Mouse (Mus musculus) common myeloid progenitor, adult 5-6 weeks (primary cell): ENCODE results near the gene Snx15. TPM values are rescaled to one million over a fixed set of nuclear protein-coding genes. Genes with fewer than 3 reads are reported as not detected.
"Not testable (repeated sequence)": the region's sequence is repeated elsewhere in the genome, so short reads cannot be mapped to it uniquely, and the experiment has no call there.

ENCODE experiments used
- ATAC-seq: replicated peaks from 2 replicates; pipeline ENCODE4 v1.8.0; 2016; ENCODE audit warnings: low read depth, mild to moderate bottlenecking, moderate TSS enrichment, inconsistent platforms; ENCODE audit not compliant: poor library complexity, severe bottlenecking
- total RNA-seq: library from RNA; stranded (forward); fragments of 200-1000, 187-1606 nt; gene quantifications from 2 replicates; pipeline ENCODE4 v1.2.3, GENCODE M21; 2017

Gene Snx15
- 11.3 and 17.0 TPM in 2 replicates for total RNA-seq

GRCm38 (mm10) chr19:6127760-6128341, at the start of gene Snx15:
TSS of gene Snx15 (minus strand) at chr19:6128304.
- peak; percentile 96 for ATAC-seq

GRCm38 (mm10) chr19:6174771-6175170, 46.7 kb upstream of the Snx15 start:
- ATAC-seq, result no peak

- no peak for ATAC-seq
These were observed 43.1 kb upstream of the Snx15 start for GRCm38 (mm10) chr19:6171215-6171614.

GRCm38 (mm10) chr19:6166750-6167149, 38.6 kb upstream of the Snx15 start:
- ATAC-seq, result no peak

- peak; percentile 39; the same call in 1 of the 2 replicates for ATAC-seq
These were observed 35.9 kb upstream of the Snx15 start for GRCm38 (mm10) chr19:6163872-6164547.

- peak; percentile 79 for ATAC-seq
These were observed 29.1 kb upstream of the Snx15 start for GRCm38 (mm10) chr19:6157220-6157619.

- no peak for ATAC-seq
These were observed 28.3 kb upstream of the Snx15 start for GRCm38 (mm10) chr19:6156372-6156771.

DNA sequence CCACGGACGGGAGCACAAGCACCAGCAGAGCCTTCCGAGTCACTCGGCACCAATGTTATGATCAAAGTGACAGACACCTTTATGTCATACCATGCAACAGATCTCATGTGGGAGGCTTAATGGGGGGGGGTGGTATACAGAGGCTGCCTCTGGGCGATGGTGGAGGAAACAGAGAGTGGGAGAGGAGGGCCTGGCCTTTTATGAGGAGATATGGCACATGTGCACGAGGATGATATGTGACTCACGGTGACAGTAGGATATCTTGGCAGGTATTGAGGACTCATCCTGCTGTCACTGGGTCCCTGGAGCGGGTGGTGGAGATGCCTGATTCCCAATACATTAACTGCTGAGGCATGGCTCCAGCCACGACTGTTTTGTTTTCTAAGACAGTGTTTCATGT, 27.1 kb upstream of the Snx15 start:
- no peak for ATAC-seq

- no peak for ATAC-seq
These were observed 16.7 kb upstream of the Snx15 start for GRCm38 (mm10) chr19:6144842-6145241.

DNA sequence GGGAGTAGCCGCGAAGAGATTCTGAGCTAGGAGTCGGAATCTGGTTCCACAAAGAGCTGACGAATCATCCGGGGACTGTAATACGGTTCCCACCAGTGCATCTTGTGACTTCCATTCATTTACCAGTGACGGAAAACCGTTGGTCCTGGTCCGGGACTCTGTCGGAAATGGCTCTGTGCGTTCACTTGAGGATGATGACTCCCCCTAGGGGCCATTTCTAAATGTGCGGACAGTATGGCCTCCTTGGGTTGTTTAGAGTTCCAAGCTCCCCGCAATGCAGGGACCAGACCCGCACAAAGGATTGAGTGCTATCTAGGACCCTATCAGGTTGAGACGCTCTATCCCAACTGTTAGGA, 13.3 kb upstream of the Snx15 start, which contains the start of gene Arl2:
Arl2 (minus strand) TSS at position 155 of the 356 bp plus-strand sequence.
- peak; percentile 85 for ATAC-seq

- ATAC-seq, result peak; percentile 81
These were observed 12.7 kb upstream of the Snx15 start, which contains the start of gene Batf2 for GRCm38 (mm10) chr19:6140678-6141393. TSS of gene Batf2 (plus strand) at chr19:6140983.

DNA sequence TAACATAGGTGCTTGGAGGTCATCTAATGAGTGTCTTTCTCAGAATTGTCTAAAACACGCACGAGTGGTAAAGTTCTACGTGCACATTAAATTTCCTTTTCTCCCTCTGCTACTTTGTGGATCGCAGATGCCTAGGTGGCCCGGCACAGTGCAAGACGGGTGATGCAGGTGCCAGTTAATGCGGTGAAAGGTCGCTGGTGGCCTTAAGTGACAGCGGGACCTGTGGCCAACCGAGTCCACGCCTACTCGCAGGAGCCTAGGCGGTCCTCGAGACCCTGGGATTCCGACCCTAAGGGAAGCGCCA, 12.2 kb upstream of the Snx15 start:
- peak; percentile 32; the same call in 1 of the 2 replicates for ATAC-seq

- no peak for ATAC-seq
These were observed 11.6 kb upstream of the Snx15 start for GRCm38 (mm10) chr19:6139701-6140100.

- no peak for ATAC-seq
These were observed 8.3 kb upstream of the Snx15 start for GRCm38 (mm10) chr19:6136397-6136796.

DNA sequence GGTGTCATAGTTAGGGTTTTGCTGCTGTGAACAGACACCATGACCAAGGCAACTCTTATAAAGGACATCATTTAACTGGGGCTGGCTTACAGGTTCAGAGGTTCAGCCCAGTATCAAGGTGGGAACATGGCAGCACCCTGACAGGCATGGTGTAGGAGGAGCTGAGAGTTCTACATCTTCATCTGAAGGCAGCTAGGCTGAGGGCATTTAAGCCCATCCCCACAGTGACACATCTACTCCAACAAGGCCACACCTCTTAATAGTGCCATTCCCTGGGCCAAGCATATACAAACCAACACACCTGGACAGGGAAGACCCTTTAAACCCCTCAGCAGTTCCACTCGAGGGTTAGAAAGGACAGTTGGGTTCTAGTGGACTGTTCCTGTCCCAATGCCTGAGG, 5.1 kb upstream of the Snx15 start:
- not testable (repeated sequence) for ATAC-seq

GRCm38 (mm10) chr19:6132171-6132827, 4.2 kb upstream of the Snx15 start:
- ATAC-seq, result no peak

GRCm38 (mm10) chr19:6130414-6131128, 2.5 kb upstream of the Snx15 start:
- not testable (repeated sequence) for ATAC-seq

- no peak for ATAC-seq
These were observed 1.1 kb downstream of the Snx15 start for GRCm38 (mm10) chr19:6126789-6127580.

DNA sequence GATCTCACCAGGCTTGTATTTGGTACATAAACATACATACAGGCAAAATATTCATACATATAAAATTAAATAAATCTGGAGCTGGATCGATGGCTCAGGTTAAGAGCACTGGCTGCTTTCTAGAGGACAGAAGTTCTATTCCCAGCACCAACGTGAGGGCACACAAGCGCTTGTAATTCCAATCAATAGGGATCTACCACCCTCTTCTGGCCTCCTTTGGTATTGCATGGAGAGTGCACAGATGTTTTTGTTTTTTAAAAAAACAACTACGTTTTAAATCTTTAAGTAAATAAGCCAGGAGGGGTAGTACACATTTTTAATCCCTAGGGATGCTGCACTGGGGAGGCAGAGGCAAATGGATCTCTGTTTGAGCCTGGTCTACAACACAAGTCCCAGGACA, 1.8 kb downstream of the Snx15 start:
- ATAC-seq, result no peak
